Mouse (Mus musculus) embryonic fibroblast, embryonic 13.5 days (primary cell): Measurements from ENCODE around the gene Lck. TPM values are rescaled to one million over a fixed set of nuclear protein-coding genes. Genes with fewer than 3 reads are reported as not detected.

Source experiments
- H3K27ac ChIP-seq: 2 replicates; pipeline ENCODE4 v1.5.1; 2012; ENCODE audit warnings: low read length, control low read depth, inconsistent platforms; ENCODE audit not compliant: insufficient read depth
- H3K4me1 ChIP-seq: 2 replicates; pipeline ENCODE4 v1.6.1; 2011; ENCODE audit warnings: low read length; ENCODE audit not compliant: control insufficient read depth, insufficient read depth
- H3K4me3 ChIP-seq: 2 replicates; pipeline ENCODE4 v1.5.1; 2011; ENCODE audit warnings: mild to moderate bottlenecking, control low read depth, low read length; ENCODE audit not compliant: insufficient read depth
- CTCF ChIP-seq: IDR thresholded peaks from 2 replicates; pipeline ENCODE4 v1.5.1; 2011; ENCODE audit warnings: mild to moderate bottlenecking, control low read depth, low read length, moderate library complexity, borderline replicate concordance; ENCODE audit not compliant: insufficient read depth
- POLR2A ChIP-seq: IDR thresholded peaks from 2 replicates; pipeline ENCODE4 v1.6.1; 2011; ENCODE audit warnings: low read depth, mild to moderate bottlenecking, control low read depth, low read length, moderate library complexity
- polyA plus RNA-seq: library from polyadenylated mRNA; stranded (reverse); fragments of >200 nt; gene quantifications from 2 replicates; pipeline ENCODE4 v1.2.4, GENCODE M21; 2011; ENCODE audit warnings: low read depth; ENCODE audit not compliant: missing spikeins, insufficient read length

Gene Lck
- 3.0 and 5.2 TPM in 2 replicates for polyA plus RNA-seq

GRCm38 (mm10) chr4:129573430-129573829, at the start of gene Lck:
Gene Lck (minus strand): TSS chr4:129573641.
- no peak within 1 kb of the TSS for H3K4me3 ChIP-seq
- TF ChIP-seq POLR2A, result no peak
- no peak for TF ChIP-seq CTCF
- H3K27ac ChIP-seq, result no peak within 1 kb of the TSS
- no peaks in the 10 kb centered on the region for H3K4me1 ChIP-seq

DNA sequence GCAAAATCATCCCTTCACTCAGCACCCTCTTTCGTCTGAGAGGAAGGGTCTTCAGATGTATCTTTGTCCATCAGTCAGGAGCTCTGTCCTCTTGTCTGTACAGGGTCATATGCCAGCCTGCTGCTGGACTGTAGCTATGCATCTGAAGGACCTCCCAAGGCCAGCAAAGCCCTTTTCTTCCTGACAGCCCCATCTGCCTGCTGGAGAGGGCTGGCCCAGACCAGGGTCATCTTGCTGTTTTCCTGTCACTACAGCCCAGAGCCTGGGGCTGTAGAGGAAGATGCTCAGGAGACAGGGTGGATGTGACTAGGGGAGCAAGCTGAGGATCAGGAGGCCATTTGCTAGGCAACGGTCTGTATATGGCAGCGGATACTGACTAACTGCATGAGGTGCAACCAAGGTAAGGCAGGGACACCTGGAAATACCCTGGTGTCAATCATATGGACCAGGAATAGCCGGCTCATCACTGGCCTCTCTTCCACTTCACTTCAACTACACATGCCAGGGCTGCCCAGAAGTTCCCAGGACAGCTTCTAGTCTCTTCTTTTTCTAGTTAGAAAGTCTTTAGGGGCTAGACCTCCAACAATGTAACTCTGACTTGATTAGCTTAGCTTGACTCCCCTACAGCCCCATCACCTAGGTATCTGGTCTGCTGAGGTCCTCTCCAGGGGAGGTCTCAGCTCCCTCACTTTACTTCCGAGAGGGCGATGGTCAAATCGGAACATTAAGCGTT, 49.5 kb upstream of the Lck start:
- TF ChIP-seq CTCF, result no peak
- no peak for TF ChIP-seq POLR2A
- Histone ChIP-seq H3K4me1 (peaks cover 2% of the 10 kb centered on the region), H3K27ac (no peak overlapping the region), H3K4me3 (peak overlapping the region; percentile 63)

- H3K4me1 ChIP-seq, result peaks cover 2% of the 10 kb centered on the region
- no peak overlapping the region for H3K4me3 ChIP-seq
- no peak for TF ChIP-seq POLR2A
- TF ChIP-seq CTCF, result no peak
- H3K27ac ChIP-seq, result no peak overlapping the region
Observed at GRCm38 (mm10) chr4:129622120-129622802, 48.8 kb upstream of the Lck start.

GRCm38 (mm10) chr4:129621283-129621841, 47.9 kb upstream of the Lck start:
- H3K27ac ChIP-seq, result no peak overlapping the region
- no peak overlapping the region for H3K4me3 ChIP-seq
- TF ChIP-seq POLR2A (no peak), CTCF (no peak)
- peaks cover 2% of the 10 kb centered on the region for H3K4me1 ChIP-seq

DNA sequence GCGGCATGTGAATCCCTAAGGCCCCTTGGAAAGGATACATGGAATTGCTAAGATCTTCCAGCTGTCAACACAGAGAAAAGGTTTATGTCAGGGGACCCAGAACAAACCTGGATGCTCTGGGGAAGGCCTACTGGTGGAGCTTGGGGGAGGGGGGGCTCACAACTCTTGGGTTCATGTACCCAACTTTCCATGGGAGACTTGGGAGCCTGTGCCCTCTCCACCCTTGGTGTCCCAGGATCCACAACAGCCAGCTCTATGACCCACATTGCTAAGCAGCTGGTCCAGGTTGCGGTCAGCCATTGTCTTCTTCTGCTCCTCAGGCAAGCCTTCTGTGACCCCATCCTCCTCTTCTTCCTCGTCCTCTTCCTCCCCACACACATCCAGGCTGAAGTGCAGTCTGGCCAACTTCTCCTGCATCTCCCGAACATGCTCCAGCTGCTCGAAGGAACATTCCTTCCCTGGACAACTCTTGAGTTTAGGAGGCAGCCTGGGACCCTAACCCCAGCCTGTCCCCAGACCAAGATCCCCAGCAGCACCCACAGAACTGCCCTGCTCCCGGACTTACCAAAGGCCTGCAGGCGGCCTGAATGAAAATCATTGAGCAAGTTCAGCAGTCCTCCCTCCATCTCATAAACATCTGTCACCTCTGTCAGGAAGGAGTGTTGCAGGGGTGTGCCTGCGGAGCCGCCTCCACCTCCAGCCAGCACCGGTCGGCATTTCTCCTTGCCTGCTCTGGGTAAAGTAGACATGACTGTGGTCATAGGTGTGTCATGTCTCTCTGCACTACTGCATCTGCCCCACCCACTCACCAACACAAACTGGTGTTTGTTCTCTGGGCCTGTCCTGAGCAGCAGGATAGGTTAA, 47.2 kb upstream of the Lck start:
- no peak overlapping the region for H3K27ac ChIP-seq
- TF ChIP-seq POLR2A (no peak), CTCF (no peak)
- peaks cover 2% of the 10 kb centered on the region for H3K4me1 ChIP-seq
- H3K4me3 ChIP-seq, result no peak overlapping the region

DNA sequence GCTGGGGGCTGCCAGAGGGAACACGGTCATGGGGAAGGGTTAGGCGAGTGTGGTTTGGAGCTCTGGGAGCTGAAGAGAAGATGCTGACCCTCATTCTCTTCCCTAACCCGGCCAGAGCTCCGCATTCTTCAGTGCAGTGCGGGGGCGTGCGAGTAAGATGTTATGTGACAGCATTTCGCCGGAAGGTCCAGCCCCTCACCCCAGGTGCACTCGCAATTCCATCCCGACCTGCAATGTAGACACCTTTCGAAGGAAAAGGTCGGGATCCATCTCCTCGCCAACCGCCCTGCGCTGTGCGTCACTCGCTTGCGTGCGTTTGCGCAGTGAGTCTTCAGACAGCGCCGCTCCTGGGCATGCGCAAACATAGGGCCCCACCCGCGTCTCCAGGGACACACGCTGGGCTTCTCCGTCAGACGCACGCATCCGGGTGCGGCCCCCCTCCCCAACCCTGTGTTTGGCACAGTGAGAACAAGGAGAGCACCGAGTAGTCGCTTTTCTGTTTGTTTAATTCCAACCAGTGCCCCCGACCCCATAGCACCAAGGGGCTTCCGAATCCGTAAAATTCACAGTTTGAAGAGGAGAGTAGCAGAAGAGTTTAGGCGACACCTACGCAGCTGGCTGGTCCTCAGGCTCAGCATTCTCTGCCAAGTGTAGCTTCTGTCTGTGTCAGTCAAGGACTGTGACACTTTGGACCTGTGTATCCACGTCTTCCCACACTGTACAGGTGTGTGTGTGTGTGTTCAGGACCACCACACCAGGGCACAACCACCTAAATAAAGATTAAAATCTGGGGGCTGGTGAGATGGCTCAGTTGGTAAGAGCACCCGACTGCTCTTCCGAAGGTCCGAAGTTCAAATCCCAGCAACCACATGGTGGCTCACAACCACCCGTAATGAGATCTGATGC, 45.6 kb upstream of the Lck start, which contains the start of gene Iqcc:
Gene Iqcc (minus strand): TSS at position 314 of the 906 bp plus-strand sequence.
- Histone ChIP-seq H3K27ac (peak within 1 kb of the TSS; percentile 19), H3K4me3 (peak within 1 kb of the TSS; percentile 60), H3K4me1 (peaks cover 2% of the 10 kb centered on the region; the same call in 1 of the 2 replicates)
- TF ChIP-seq CTCF (no peak), POLR2A (peak; percentile 99)

- peak overlapping the region; percentile 60 for H3K4me3 ChIP-seq
- TF ChIP-seq POLR2A, result no peak
- no peak for TF ChIP-seq CTCF
- no peak overlapping the region for H3K27ac ChIP-seq
- peaks cover 1% of the 10 kb centered on the region; the same call in 1 of the 2 replicates for H3K4me1 ChIP-seq
Observed at GRCm38 (mm10) chr4:129618031-129618430, 44.6 kb upstream of the Lck start.

DNA sequence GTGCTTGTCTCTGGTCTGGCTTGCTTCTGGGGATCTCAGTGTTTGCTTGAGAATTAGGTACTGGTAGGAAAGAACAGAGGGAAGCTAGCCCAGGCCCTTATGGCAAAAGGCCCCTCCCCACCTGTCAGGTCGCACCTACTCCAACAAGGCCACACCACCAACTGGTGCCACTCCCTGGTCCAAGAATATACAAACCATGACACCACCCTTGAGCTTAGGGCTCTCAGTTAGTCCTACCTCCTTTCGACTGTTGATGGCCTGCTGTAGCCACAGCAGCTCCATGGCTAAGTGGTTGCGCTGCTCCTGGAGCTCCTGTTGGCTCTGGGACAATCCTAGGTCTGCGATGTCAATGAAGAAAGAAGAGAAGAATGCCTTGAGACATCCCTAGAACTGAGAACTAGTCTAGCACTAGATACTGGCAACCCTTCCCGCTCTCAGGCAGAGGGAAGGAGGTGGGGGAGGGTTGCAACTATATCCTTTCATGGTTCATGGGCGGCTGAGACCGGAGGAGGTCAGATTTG, 43.7 kb upstream of the Lck start:
- Histone ChIP-seq H3K4me3 (no peak overlapping the region), H3K4me1 (no peaks in the 10 kb centered on the region), H3K27ac (no peak overlapping the region)
- no peak for TF ChIP-seq CTCF
- no peak for TF ChIP-seq POLR2A
